Mouse (Mus musculus): ENCODE results near the gene Hps4.

- TF ChIP-seq POLR2A (IDR thresholded peaks at IDR 0.05; ENCODE audit: insufficient read depth, low read depth, low read length) (no peak), CTCF (IDR thresholded peaks at IDR 0.05; ENCODE audit: insufficient read depth, low read depth, low read length) (no peak)
These were observed 46.3 kb upstream of the Hps4 start for GRCm38 (mm10) chr5:112296404-112297181.

All from olfactory bulb, adult 2 months (tissue).